Mouse (Mus musculus) ES-E14 (cell line): ENCODE results near the gene Pafah1b3.

Experiments
- CHD2 ChIP-seq: IDR thresholded peaks from 2 replicates; pipeline ENCODE4 v1.6.1; 2014; ENCODE audit warnings: mild to moderate bottlenecking, low read depth, low read length, inconsistent platforms
- MAFK ChIP-seq: IDR thresholded peaks from 2 replicates; pipeline ENCODE4 v1.6.1; 2014; ENCODE audit warnings: mild to moderate bottlenecking, low read depth, low read length, inconsistent platforms; ENCODE audit not compliant: insufficient read depth
- ZNF384 ChIP-seq: IDR thresholded peaks from 2 replicates; pipeline ENCODE4 v1.6.1; 2012; ENCODE audit warnings: low read depth, low read length, inconsistent platforms

DNA sequence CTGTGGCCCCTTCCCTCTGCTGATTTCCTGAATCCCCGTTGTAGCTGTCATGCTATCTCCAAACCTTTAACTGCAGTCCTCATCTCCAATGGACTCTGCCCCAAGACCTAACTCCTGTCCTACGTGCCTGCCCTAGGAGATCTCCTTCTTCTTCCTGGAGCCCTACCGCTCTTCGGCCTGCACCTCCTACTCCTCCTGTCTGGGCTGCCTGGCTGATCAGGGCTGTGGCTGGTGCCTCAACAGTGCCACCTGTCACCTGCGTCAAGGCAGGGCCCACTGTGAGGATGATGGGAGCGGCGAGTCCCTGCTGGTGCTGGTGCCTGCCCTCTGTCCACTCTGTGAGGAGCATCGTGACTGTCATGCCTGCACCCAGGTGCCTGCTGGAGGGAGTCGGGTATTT is 41.5 kb upstream of the Pafah1b3 start:
- no peak for TF ChIP-seq ZNF384
- no peak for TF ChIP-seq CHD2
- TF ChIP-seq MAFK, result no peak
